Mouse (Mus musculus): ENCODE measurements around the gene Ear10.
"Not testable (repeated sequence)": the region's sequence is repeated elsewhere in the genome, so short reads cannot be mapped to it uniquely, and the experiment has no call there.

GRCm38 (mm10) chr14:43875417-43875816 is 47.9 kb downstream of the Ear10 start, which contains the start of gene Ear1:
- not testable (repeated sequence) for TF ChIP-seq CTCF (IDR thresholded peaks at IDR 0.05; ENCODE audit: borderline replicate concordance, insufficient read depth, low read depth, low read length); POLR2A (IDR thresholded peaks at IDR 0.05; ENCODE audit: borderline replicate concordance, insufficient read depth, low read length)
